Mouse (Mus musculus): ENCODE measurements around the gene Rps2.

DNA sequence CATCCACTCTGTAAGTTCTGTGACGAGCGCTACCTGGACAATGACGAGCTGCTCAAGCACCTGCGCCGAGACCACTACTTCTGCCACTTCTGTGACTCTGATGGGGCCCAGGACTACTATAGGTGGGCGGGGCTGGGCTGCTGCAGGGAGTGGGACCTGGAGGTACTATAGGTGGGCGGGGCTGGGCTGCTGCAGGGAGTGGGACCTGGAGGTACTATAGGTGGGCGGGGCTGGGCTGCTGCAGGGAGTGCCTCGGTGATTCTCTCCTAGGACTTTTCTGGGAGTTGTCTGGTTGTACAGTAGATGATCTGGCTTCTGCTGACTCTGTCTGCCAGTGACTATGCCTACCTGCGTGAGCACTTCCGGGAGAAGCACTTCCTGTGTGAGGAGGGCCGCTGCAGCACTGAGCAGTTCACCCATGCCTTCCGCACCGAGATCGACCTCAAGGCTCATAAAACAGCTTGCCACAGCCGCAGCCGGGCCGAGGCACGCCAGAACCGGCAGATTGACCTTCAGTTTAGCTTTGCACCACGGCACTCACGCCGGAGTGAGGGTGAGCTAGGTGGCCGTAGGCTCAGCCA, 40.3 kb upstream of the Rps2 start:
- no peak for TF ChIP-seq POLR2A (IDR thresholded peaks at IDR 0.05; ENCODE audit: control insufficient read depth, low read depth, low read length)
- no peak for TF ChIP-seq CTCF (IDR thresholded peaks at IDR 0.05; ENCODE audit: control insufficient read depth, insufficient read depth, insufficient replicate concordance, low read depth, low read length)

All from testis, adult 2 months (tissue).